In genomic region chr15:89354455-89354854, GRCm38 (mm10) we compare ENCODE assay signal across 8 mouse cellular contexts. TPM values are rescaled to one million over a fixed set of nuclear protein-coding genes. Genes with fewer than 3 reads are reported as not detected.
DNase-seq lines count a peak whose midpoint lies in the region; ATAC-seq and TF ChIP-seq lines count a peak whose summit lies in the region.

No protein-coding gene starts in this region.

- TF ChIP-seq POLR2A in bone marrow macrophage, adult 2 months (IDR thresholded peaks at IDR 0.05; ENCODE audit: borderline replicate concordance, low read depth, low read length) = no peak

- no peaks in the 10 kb centered on the region for H3K9me3 ChIP-seq in kidney, embryonic 14.5 days (ENCODE audit: control insufficient read depth, low read length)
- H3K9me3 ChIP-seq in hindbrain, embryonic 12.5 days (replicated peaks) = no peaks in the 10 kb centered on the region
- no peaks in the 10 kb centered on the region for H3K9me3 ChIP-seq in midbrain, embryonic 15.5 days

- peak overlapping the region; percentile 89 for H3K9ac ChIP-seq in kidney, embryonic 14.5 days (ENCODE audit: low read depth, low read length)
- H3K9ac ChIP-seq in hindbrain, embryonic 12.5 days = peak overlapping the region; percentile 80
- peak overlapping the region; percentile 79 for H3K9ac ChIP-seq in midbrain, embryonic 15.5 days

- H3K27ac ChIP-seq in kidney, embryonic 14.5 days (ENCODE audit: low read depth, low read length) = no peak overlapping the region
- no peak overlapping the region for H3K27ac ChIP-seq in bone marrow macrophage, adult 2 months (ENCODE audit: insufficient read depth, low read depth, low read length)
- no peak overlapping the region for H3K27ac ChIP-seq in hindbrain, embryonic 12.5 days
- H3K27ac ChIP-seq in midbrain, embryonic 15.5 days = no peak overlapping the region

- peaks cover 36% of the 10 kb centered on the region for H3K36me3 ChIP-seq in kidney, embryonic 14.5 days (ENCODE audit: control insufficient read depth, insufficient read depth, low read length)
- H3K36me3 ChIP-seq in hindbrain, embryonic 12.5 days = peaks cover 36% of the 10 kb centered on the region
- H3K36me3 ChIP-seq in midbrain, embryonic 15.5 days (replicated peaks) = peaks cover 21% of the 10 kb centered on the region

- no peak for TF ChIP-seq CTCF in bone marrow macrophage, adult 2 months (IDR thresholded peaks at IDR 0.05; ENCODE audit: low read depth, low read length)

- H3K4me2 ChIP-seq in kidney, embryonic 14.5 days (replicated peaks; ENCODE audit: low read depth, low read length) = peak overlapping the region; percentile 64
- H3K4me2 ChIP-seq in hindbrain, embryonic 12.5 days (replicated peaks) = peak overlapping the region; percentile 69
- H3K4me2 ChIP-seq in midbrain, embryonic 15.5 days = peak overlapping the region; percentile 85

- intact Hi-C loops in left cerebral cortex, postnatal 25 days (cut with DNase I) = loop anchor here (2.0 kb wide), 2 partner anchors 18 to 40 kb away; partner anchors contain the start of genes Sbf1 and Sco2

- DNase-seq in kidney, adult 18-20 months = no peak
- DNase-seq in right cerebral cortex, adult 18-20 months = no peak
- no peak for DNase-seq in left cerebral cortex, postnatal 25 days (ENCODE audit: low spot score in 2 of 2)
- DNase-seq in spleen, postnatal 14 days (ENCODE audit: low spot score in 2 of 2) = no peak

- H3K4me1 ChIP-seq in kidney, embryonic 14.5 days (ENCODE audit: control insufficient read depth, insufficient read depth, low read length) = peaks cover 16% of the 10 kb centered on the region
- H3K4me1 ChIP-seq in bone marrow macrophage, adult 2 months (ENCODE audit: control insufficient read depth, insufficient read depth, low read length) = peaks cover 17% of the 10 kb centered on the region
- peaks cover 31% of the 10 kb centered on the region for H3K4me1 ChIP-seq in hindbrain, embryonic 12.5 days
- H3K4me1 ChIP-seq in midbrain, embryonic 15.5 days = peaks cover 40% of the 10 kb centered on the region

- ATAC-seq in kidney, embryonic 14.5 days (ENCODE audit: low FRiP score, low TSS enrichment) = no peak
- ATAC-seq in hindbrain, embryonic 12.5 days (ENCODE audit: low FRiP score) = no peak
- 0 out of 2 replicates have a peak, but pooled peaks have one; percentile 10 for ATAC-seq in midbrain, embryonic 15.5 days (replicated peaks)

- no peaks in the 10 kb centered on the region for H3K27me3 ChIP-seq in kidney, embryonic 14.5 days (ENCODE audit: control insufficient read depth, insufficient read depth, low read length)
- H3K27me3 ChIP-seq in hindbrain, embryonic 12.5 days = no peaks in the 10 kb centered on the region
- no peaks in the 10 kb centered on the region for H3K27me3 ChIP-seq in midbrain, embryonic 15.5 days (replicated peaks)

- H3K4me3 ChIP-seq in kidney, embryonic 14.5 days (ENCODE audit: low read length) = peak overlapping the region; percentile 74
- peak overlapping the region; percentile 83 for H3K4me3 ChIP-seq in bone marrow macrophage, adult 2 months (ENCODE audit: insufficient read depth, low read length)
- peak overlapping the region; percentile 79 for H3K4me3 ChIP-seq in hindbrain, embryonic 12.5 days
- H3K4me3 ChIP-seq in midbrain, embryonic 15.5 days = peak overlapping the region; percentile 86

- WGBS in kidney, embryonic 14.5 days = 66% methylated on average over 7 of the region's 7 CpGs
- 81% methylated on average over 7 of the region's 7 CpGs for WGBS in hindbrain, embryonic 12.5 days
- 86% methylated on average over 7 of the region's 7 CpGs for WGBS in midbrain, embryonic 15.5 days

RNA-seq across cellular contexts. Expression of gene Lmf2, which starts 1.0 kb away (rescaled TPM):
- 28.0 and 48.1 TPM in 2 replicates for polyA plus RNA-seq in kidney, embryonic 14.5 days (2014; fragmentation: Nextera tagmentation; extraction: Ambion mirVana)
- polyA plus RNA-seq in bone marrow macrophage, adult 2 months (2012; ENCODE audit: insufficient read depth, insufficient read length, missing spikeins) = 48.1 and 48.9 TPM in 2 replicates
- 42.5 and 47.3 TPM in 2 replicates for polyA plus RNA-seq in hindbrain, embryonic 12.5 days (2016; fragmentation: Nextera tagmentation; extraction: Ambion mirVana)
- 30.5 and 35.0 TPM in 2 replicates for polyA plus RNA-seq in midbrain, embryonic 15.5 days (2015; fragmentation: Nextera tagmentation; extraction: Ambion mirVana)
- 10 to 100 TPM; 21.0 to 21.8 TPM for total RNA-seq in left cerebral cortex, postnatal 25 days (2021)

RNA-seq across cellular contexts. Expression of gene Ncaph2, which starts 1.1 kb away (rescaled TPM):
- 130 and 151 TPM in 2 replicates for polyA plus RNA-seq in kidney, embryonic 14.5 days (2014; fragmentation: Nextera tagmentation; extraction: Ambion mirVana)
- 140 and 142 TPM in 2 replicates for polyA plus RNA-seq in bone marrow macrophage, adult 2 months (2012; ENCODE audit: insufficient read depth, insufficient read length, missing spikeins)
- 140 and 151 TPM in 2 replicates for polyA plus RNA-seq in hindbrain, embryonic 12.5 days (2016; fragmentation: Nextera tagmentation; extraction: Ambion mirVana)
- polyA plus RNA-seq in midbrain, embryonic 15.5 days (2015; fragmentation: Nextera tagmentation; extraction: Ambion mirVana) = 115 and 121 TPM in 2 replicates
- 10 to 100 TPM; 96.1 to 97.4 TPM for total RNA-seq in left cerebral cortex, postnatal 25 days (2021)

RNA-seq across cellular contexts. Expression of gene Sco2, which starts 19.2 kb away (rescaled TPM):
- polyA plus RNA-seq in kidney, embryonic 14.5 days (2014; fragmentation: Nextera tagmentation; extraction: Ambion mirVana) = 10.2 and 11.4 TPM in 2 replicates
- polyA plus RNA-seq in bone marrow macrophage, adult 2 months (2012; ENCODE audit: insufficient read depth, insufficient read length, missing spikeins) = 12.5 and 15.3 TPM in 2 replicates
- 4.9 and 6.5 TPM in 2 replicates for polyA plus RNA-seq in hindbrain, embryonic 12.5 days (2016; fragmentation: Nextera tagmentation; extraction: Ambion mirVana)
- 15.7 and 15.8 TPM in 2 replicates for polyA plus RNA-seq in midbrain, embryonic 15.5 days (2015; fragmentation: Nextera tagmentation; extraction: Ambion mirVana)
- total RNA-seq in left cerebral cortex, postnatal 25 days (2021) = 10 to 100 TPM; 25.3 to 26.8 TPM

RNA-seq across cellular contexts. Expression of gene Miox, which starts 20.3 kb away (rescaled TPM):
- polyA plus RNA-seq in kidney, embryonic 14.5 days (2014; fragmentation: Nextera tagmentation; extraction: Ambion mirVana) = 0.76 TPM in 1 of 2 replicates, not detected in the other
- not detected in 2 replicates for polyA plus RNA-seq in bone marrow macrophage, adult 2 months (2012; ENCODE audit: insufficient read depth, insufficient read length, missing spikeins)
- polyA plus RNA-seq in hindbrain, embryonic 12.5 days (2016; fragmentation: Nextera tagmentation; extraction: Ambion mirVana) = not detected in 2 replicates
- polyA plus RNA-seq in midbrain, embryonic 15.5 days (2015; fragmentation: Nextera tagmentation; extraction: Ambion mirVana) = not detected in 2 replicates
- total RNA-seq in left cerebral cortex, postnatal 25 days (2021) = not detected

RNA-seq across cellular contexts. Expression of gene Tymp, which starts 22.4 kb away (rescaled TPM):
- polyA plus RNA-seq in kidney, embryonic 14.5 days (2014; fragmentation: Nextera tagmentation; extraction: Ambion mirVana) = 1.6 and 1.8 TPM in 2 replicates
- 0.28 TPM in 1 of 2 replicates, not detected in the other for polyA plus RNA-seq in bone marrow macrophage, adult 2 months (2012; ENCODE audit: insufficient read depth, insufficient read length, missing spikeins)
- polyA plus RNA-seq in hindbrain, embryonic 12.5 days (2016; fragmentation: Nextera tagmentation; extraction: Ambion mirVana) = 1.4 and 1.6 TPM in 2 replicates
- 2.1 and 2.7 TPM in 2 replicates for polyA plus RNA-seq in midbrain, embryonic 15.5 days (2015; fragmentation: Nextera tagmentation; extraction: Ambion mirVana)
- 1 to 10 TPM; 1.3 to 1.6 TPM for total RNA-seq in left cerebral cortex, postnatal 25 days (2021)
